Mouse (Mus musculus): ENCODE data around the gene Gfi1b. TPM values are rescaled to one million over a fixed set of nuclear protein-coding genes. Genes with fewer than 3 reads are reported as not detected.

The Gfi1b gene
- total and polyA plus RNA-seq, 2 experiments: not detected

DNA sequence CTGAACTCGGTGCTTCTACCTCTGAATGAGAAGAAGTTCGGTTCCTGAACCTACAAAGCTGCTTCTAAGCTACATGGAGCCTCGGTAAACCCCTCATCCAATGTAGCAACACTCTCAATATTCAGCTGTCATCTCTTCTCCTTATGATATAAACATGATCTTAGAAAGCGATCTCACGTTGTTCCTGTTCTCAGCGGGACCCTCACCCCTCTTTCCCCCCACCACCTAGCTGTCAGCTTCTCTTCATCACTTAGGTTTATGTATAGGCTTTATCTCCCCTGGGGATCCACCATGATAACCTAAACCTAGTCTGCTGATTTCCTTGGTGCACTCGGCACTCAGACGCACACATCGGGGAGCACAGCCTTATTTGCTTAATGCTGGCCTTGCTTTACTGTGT, 38.1 kb downstream of the Gfi1b start, which contains the start of gene Gtf3c5:
Gtf3c5 (minus strand) TSS at position 101 of the 400 bp plus-strand sequence.
- Histone ChIP-seq H3K36me3 (ENCODE audit: control insufficient read depth, insufficient read depth, low read length) (no peaks in the 10 kb centered on the region), H3K27ac (replicated peaks; ENCODE audit: insufficient read depth, low read depth, low read length) (peak within 1 kb of the TSS; percentile 75), H3K4me3 (ENCODE audit: insufficient read depth, low read depth, low read length) (peak within 1 kb of the TSS; percentile 78), H3K9ac (ENCODE audit: low read depth, low read length) (peak within 1 kb of the TSS; percentile 64), H3K27me3 (ENCODE audit: control insufficient read depth, insufficient read depth, low read length) (no peaks in the 10 kb centered on the region), H3K4me1 (ENCODE audit: control insufficient read depth, insufficient read depth, low read length) (no peaks in the 10 kb centered on the region), H3K79me2 (ENCODE audit: control insufficient read depth, insufficient read depth, low read length) (no peaks in the 10 kb centered on the region)
- 78% methylated on average over 9 of the region's 9 CpGs for WGBS
- DNase-seq (ENCODE audit: extremely low read depth, low read depth, low spot score): no peak
- no peak for TF ChIP-seq CTCF (IDR thresholded peaks at IDR 0.05; ENCODE audit: low read depth, low read length)
- TF ChIP-seq POLR2A (IDR thresholded peaks at IDR 0.05; ENCODE audit: extremely low read depth, insufficient read depth, low read length): no peak

DNA sequence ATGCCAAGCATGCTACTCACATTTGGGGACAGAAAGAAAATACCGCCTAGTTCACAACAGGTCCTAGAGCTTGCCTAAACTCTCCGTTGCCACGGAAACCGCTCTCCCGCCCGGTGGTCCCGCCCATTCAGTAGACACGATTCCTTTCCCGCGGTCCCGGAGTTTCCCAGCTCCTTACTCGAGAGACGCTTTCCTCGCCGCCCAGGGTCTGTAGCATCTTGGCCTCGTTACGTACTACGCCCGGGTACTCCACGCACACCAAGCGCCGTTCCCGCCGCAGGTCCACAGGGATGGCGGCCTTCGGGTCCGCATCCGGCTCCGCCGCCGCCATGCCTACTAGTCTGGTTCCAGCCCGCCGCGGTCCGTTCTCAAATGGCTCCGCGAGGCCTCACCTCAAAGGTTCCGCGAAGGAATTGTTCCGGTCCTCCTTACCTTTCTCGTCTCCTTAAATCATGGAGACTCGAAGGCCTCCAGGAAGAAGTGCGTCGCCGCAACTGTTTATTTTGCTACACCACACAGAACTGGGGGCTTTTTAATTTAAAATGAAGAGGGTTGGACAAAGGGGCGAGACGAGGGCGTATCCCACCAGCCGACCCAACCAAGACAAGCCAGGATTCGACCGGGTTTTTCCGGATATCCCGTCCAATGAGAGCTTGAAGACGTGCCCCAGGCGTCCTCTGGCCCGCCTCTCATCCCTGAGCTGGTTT, 39.0 kb downstream of the Gfi1b start:
- WGBS: under 1% methylated on average over 56 of the region's 56 CpGs
- H3K79me2 ChIP-seq (ENCODE audit: control insufficient read depth, insufficient read depth, low read length): no peaks in the 10 kb centered on the region
- peak; percentile 86 for DNase-seq (ENCODE audit: extremely low read depth, low read depth, low spot score)
- H3K4me1 ChIP-seq (ENCODE audit: control insufficient read depth, insufficient read depth, low read length): no peaks in the 10 kb centered on the region
- TF ChIP-seq CTCF (IDR thresholded peaks at IDR 0.05; ENCODE audit: low read depth, low read length) (no peak), POLR2A (IDR thresholded peaks at IDR 0.05; ENCODE audit: extremely low read depth, insufficient read depth, low read length) (no peak)
- peak overlapping the region; percentile 75 for H3K27ac ChIP-seq (replicated peaks; ENCODE audit: insufficient read depth, low read depth, low read length)
- no peaks in the 10 kb centered on the region for H3K36me3 ChIP-seq (ENCODE audit: control insufficient read depth, insufficient read depth, low read length)
- peak overlapping the region; percentile 64 for H3K9ac ChIP-seq (ENCODE audit: low read depth, low read length)
- H3K27me3 ChIP-seq (ENCODE audit: control insufficient read depth, insufficient read depth, low read length): no peaks in the 10 kb centered on the region
- H3K4me3 ChIP-seq (ENCODE audit: insufficient read depth, low read depth, low read length): peak overlapping the region; percentile 78

- WGBS: 90% methylated on average over 5 of the region's 5 CpGs
- no peak overlapping the region for H3K4me3 ChIP-seq (ENCODE audit: insufficient read depth, low read depth, low read length)
- no peak overlapping the region for H3K27ac ChIP-seq (replicated peaks; ENCODE audit: insufficient read depth, low read depth, low read length)
- no peaks in the 10 kb centered on the region for H3K79me2 ChIP-seq (ENCODE audit: control insufficient read depth, insufficient read depth, low read length)
- no peak for DNase-seq (ENCODE audit: extremely low read depth, low read depth, low spot score)
- H3K4me1 ChIP-seq (ENCODE audit: control insufficient read depth, insufficient read depth, low read length): no peaks in the 10 kb centered on the region
- TF ChIP-seq CTCF (IDR thresholded peaks at IDR 0.05; ENCODE audit: low read depth, low read length) (peak; percentile 71), POLR2A (IDR thresholded peaks at IDR 0.05; ENCODE audit: extremely low read depth, insufficient read depth, low read length) (no peak)
- no peak overlapping the region for H3K9ac ChIP-seq (ENCODE audit: low read depth, low read length)
- H3K27me3 ChIP-seq (ENCODE audit: control insufficient read depth, insufficient read depth, low read length): no peaks in the 10 kb centered on the region
- H3K36me3 ChIP-seq (ENCODE audit: control insufficient read depth, insufficient read depth, low read length): peaks cover 6% of the 10 kb centered on the region; the same call in 1 of the 2 replicates
These were observed 43.8 kb downstream of the Gfi1b start for GRCm38 (mm10) chr2:28578003-28578402.

DNA sequence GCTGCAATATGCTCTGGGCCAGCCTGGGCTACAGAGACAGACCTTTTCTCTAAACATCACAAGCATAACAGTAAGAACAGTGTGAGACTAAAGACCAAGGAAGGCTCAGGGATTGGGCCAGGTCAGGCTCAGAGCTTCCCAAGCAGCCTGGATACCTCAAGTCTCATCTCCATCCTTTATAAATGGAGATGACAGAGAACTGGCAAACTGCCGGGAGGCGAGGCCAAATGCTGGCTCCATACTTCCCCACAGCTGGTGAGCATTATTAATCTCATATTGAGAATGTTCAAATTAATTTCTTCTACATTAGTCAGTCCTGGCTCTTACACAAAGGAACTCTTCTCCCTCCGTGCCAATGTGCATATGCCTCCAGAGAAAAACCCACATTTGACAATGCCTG, 45.0 kb downstream of the Gfi1b start:
- 95% methylated on average over 3 of the region's 3 CpGs for WGBS
- no peaks in the 10 kb centered on the region for H3K4me1 ChIP-seq (ENCODE audit: control insufficient read depth, insufficient read depth, low read length)
- H3K27ac ChIP-seq (replicated peaks; ENCODE audit: insufficient read depth, low read depth, low read length): no peak overlapping the region
- H3K27me3 ChIP-seq (ENCODE audit: control insufficient read depth, insufficient read depth, low read length): no peaks in the 10 kb centered on the region
- H3K36me3 ChIP-seq (ENCODE audit: control insufficient read depth, insufficient read depth, low read length): peaks cover 6% of the 10 kb centered on the region; the same call in 1 of the 2 replicates
- H3K79me2 ChIP-seq (ENCODE audit: control insufficient read depth, insufficient read depth, low read length): no peaks in the 10 kb centered on the region
- H3K9ac ChIP-seq (ENCODE audit: low read depth, low read length): no peak overlapping the region
- DNase-seq (ENCODE audit: extremely low read depth, low read depth, low spot score): no peak
- TF ChIP-seq CTCF (IDR thresholded peaks at IDR 0.05; ENCODE audit: low read depth, low read length) (no peak), POLR2A (IDR thresholded peaks at IDR 0.05; ENCODE audit: extremely low read depth, insufficient read depth, low read length) (no peak)
- H3K4me3 ChIP-seq (ENCODE audit: insufficient read depth, low read depth, low read length): no peak overlapping the region

DNA sequence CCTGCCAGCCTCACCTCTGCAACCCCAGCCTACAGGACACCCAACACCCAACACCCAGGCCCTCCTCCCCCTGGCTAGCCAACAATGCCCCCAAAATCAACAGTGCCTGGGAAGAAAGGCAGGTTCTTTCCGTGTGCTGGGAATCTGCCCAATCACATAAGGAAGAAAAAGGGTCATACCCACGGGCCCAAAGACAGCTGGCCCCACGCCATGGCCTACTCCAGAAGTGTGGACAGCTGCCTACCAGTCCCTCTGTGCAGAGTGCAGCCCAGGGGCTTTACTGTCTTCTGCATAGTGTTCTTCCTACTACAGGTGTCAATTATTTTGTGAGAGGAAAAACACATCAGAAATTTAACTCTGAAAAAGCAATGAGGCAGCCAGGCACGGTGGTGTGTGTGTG, 46.4 kb downstream of the Gfi1b start:
- TF ChIP-seq POLR2A (IDR thresholded peaks at IDR 0.05; ENCODE audit: extremely low read depth, insufficient read depth, low read length) (no peak), CTCF (IDR thresholded peaks at IDR 0.05; ENCODE audit: low read depth, low read length) (no peak)
- no peaks in the 10 kb centered on the region for H3K4me1 ChIP-seq (ENCODE audit: control insufficient read depth, insufficient read depth, low read length)
- no peak overlapping the region for H3K4me3 ChIP-seq (ENCODE audit: insufficient read depth, low read depth, low read length)
- H3K27ac ChIP-seq (replicated peaks; ENCODE audit: insufficient read depth, low read depth, low read length): no peak overlapping the region
- no peaks in the 10 kb centered on the region for H3K79me2 ChIP-seq (ENCODE audit: control insufficient read depth, insufficient read depth, low read length)
- peaks cover 12% of the 10 kb centered on the region for H3K36me3 ChIP-seq (ENCODE audit: control insufficient read depth, insufficient read depth, low read length)
- H3K27me3 ChIP-seq (ENCODE audit: control insufficient read depth, insufficient read depth, low read length): no peaks in the 10 kb centered on the region
- no peak overlapping the region for H3K9ac ChIP-seq (ENCODE audit: low read depth, low read length)
- no peak for DNase-seq (ENCODE audit: extremely low read depth, low read depth, low spot score)
- WGBS: 80% methylated on average over 4 of the region's 4 CpGs

- TF ChIP-seq POLR2A (IDR thresholded peaks at IDR 0.05; ENCODE audit: extremely low read depth, insufficient read depth, low read length) (no peak), CTCF (IDR thresholded peaks at IDR 0.05; ENCODE audit: low read depth, low read length) (no peak)
These were observed 51.9 kb downstream of the Gfi1b start for GRCm38 (mm10) chr2:28569903-28570302.

More at GRCm38 (mm10) chr2:28569903-28570302, 51.9 kb downstream of the Gfi1b start:
- no peak overlapping the region for H3K4me3 ChIP-seq (ENCODE audit: insufficient read depth, low read depth, low read length)
- no peak for DNase-seq (ENCODE audit: extremely low read depth, low read depth, low spot score)
- 93% methylated on average over 3 of the region's 3 CpGs for WGBS
- peaks cover 12% of the 10 kb centered on the region for H3K36me3 ChIP-seq (ENCODE audit: control insufficient read depth, insufficient read depth, low read length)
- H3K27ac ChIP-seq (replicated peaks; ENCODE audit: insufficient read depth, low read depth, low read length): no peak overlapping the region
- 0 out of 2 replicates have a peak, but pooled peaks cover 3% of the 10 kb centered on the region for H3K4me1 ChIP-seq (ENCODE audit: control insufficient read depth, insufficient read depth, low read length)
- no peaks in the 10 kb centered on the region for H3K79me2 ChIP-seq (ENCODE audit: control insufficient read depth, insufficient read depth, low read length)
- no peak overlapping the region for H3K9ac ChIP-seq (ENCODE audit: low read depth, low read length)
- no peaks in the 10 kb centered on the region for H3K27me3 ChIP-seq (ENCODE audit: control insufficient read depth, insufficient read depth, low read length)

All from liver, adult 2 months (tissue).